Mouse (Mus musculus) lung, embryonic 14.5 days (tissue): ENCODE results near the gene Prex1. TPM values are rescaled to one million over a fixed set of nuclear protein-coding genes. Genes with fewer than 3 reads are reported as not detected.

ENCODE experiments used
- ATAC-seq: fragments of 200-750 bp; cut with Nextera tagmentation; 2 replicates; pipeline ENCODE4 v1.8.0; 2017; ENCODE audit warnings: mild to moderate bottlenecking, moderate TSS enrichment, moderate library complexity; ENCODE audit not compliant: insufficient read depth
- DNase-seq: peaks from one replicate; pipeline ENCODE4 v3.0.0-alpha.2; 2015
- H3K27ac ChIP-seq: fragments of 300-500 bp; sonication (generic); 2 replicates; pipeline ENCODE4 v1.5.1; 2014; ENCODE audit warnings: low read depth, mild to moderate bottlenecking, moderate library complexity
- H3K27me3 ChIP-seq: fragments of 300-500 bp; sonication (generic); 2 replicates; pipeline ENCODE4 v1.6.1; 2014; ENCODE audit warnings: low read length, control low read depth; ENCODE audit not compliant: insufficient read depth
- H3K36me3 ChIP-seq: fragments of 300-500 bp; sonication (generic); 2 replicates; pipeline ENCODE4 v1.6.1; 2014; ENCODE audit warnings: control low read depth; ENCODE audit not compliant: insufficient read depth
- H3K4me1 ChIP-seq: fragments of 300-500 bp; sonication (generic); 2 replicates; pipeline ENCODE4 v1.6.1; 2014; ENCODE audit warnings: antibody characterized with exemption, control low read depth; ENCODE audit not compliant: insufficient read depth
- H3K4me2 ChIP-seq: fragments of 300-500 bp; sonication (generic); 2 replicates; pipeline ENCODE4 v1.6.1; 2014; ENCODE audit warnings: mild to moderate bottlenecking
- H3K4me3 ChIP-seq: fragments of 300-500 bp; sonication (generic); 2 replicates; pipeline ENCODE4 v1.5.1; 2014; ENCODE audit warnings: low read depth, low read length
- H3K9ac ChIP-seq: fragments of 300-500 bp; sonication (generic); 2 replicates; pipeline ENCODE4 v1.6.1; 2014
- H3K9me3 ChIP-seq: fragments of 300-500 bp; sonication (generic); 2 replicates; pipeline ENCODE4 v1.6.1; 2016; ENCODE audit warnings: low read depth, low read length, control low read depth
- CTCF ChIP-seq: IDR thresholded peaks from 2 replicates; pipeline ENCODE4 v1.5.1; 2016; ENCODE audit warnings: antibody characterized with exemption, low read depth
- WGBS: fragments of 180-500 bp; shearing (Covaris S2); extraction: QIAGEN DNeasy Blood & Tissue Kit; methylation state at CpG from one replicate; pipeline ENCODE4 v1.1.7; 2014; 5-methylcytosine and 5-hydroxymethylcytosine counted together
- polyA plus RNA-seq: library from polyadenylated mRNA; unstranded; fragments of >200 nt; fragmentation: Nextera tagmentation; extraction: Ambion mirVana; gene quantifications from 2 replicates; pipeline ENCODE4 v1.2.1, GENCODE M21; 2014

The Prex1 gene
- polyA plus RNA-seq, 1 experiment from 2014 or later: 12.9 TPM

DNA sequence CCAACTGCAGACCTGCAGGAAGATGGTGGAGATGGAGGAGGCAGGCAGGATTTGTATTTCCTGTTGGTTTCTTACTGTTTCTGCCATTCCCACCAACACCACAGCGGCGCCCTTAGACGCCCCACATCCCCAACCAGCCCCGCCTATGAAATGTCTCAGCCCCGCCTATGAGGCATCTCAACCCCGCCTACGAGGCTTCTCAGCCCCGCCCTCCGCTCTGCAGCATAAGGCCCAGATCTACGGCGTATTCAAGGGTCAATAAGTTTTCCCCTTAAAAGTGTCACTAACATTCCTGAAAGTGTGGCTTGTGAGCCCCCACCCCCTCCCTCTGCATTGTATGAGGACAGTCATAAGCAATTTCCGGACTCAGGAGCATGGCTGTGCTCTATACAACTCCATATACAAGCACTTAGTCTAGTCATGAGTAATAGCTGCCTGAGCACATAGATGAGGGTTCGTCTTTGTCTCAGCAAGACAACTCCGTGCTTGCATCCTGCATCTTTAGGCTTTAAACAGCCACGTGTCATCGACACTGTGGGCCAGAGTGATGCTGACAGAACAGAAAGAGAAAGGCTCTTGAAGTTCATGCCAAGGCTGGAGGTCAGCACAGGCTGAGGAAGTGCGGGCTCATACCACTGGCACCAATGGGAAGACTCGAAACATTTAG is 160.0 kb downstream of the Prex1 start:
- no peaks in the 10 kb centered on the region for H3K27me3 ChIP-seq
- H3K4me1 ChIP-seq: no peaks in the 10 kb centered on the region
- peak overlapping the region; percentile 33; the same call in 1 of the 2 replicates for H3K27ac ChIP-seq
- H3K4me3 ChIP-seq: no peak overlapping the region
- peak overlapping the region; percentile 37 for H3K4me2 ChIP-seq
- ATAC-seq (peak; percentile 86), DNase-seq (peak; percentile 88)
- 22% methylated on average over 18 of the region's 18 CpGs for WGBS
- H3K9ac ChIP-seq: no peak overlapping the region
- no peaks in the 10 kb centered on the region for H3K9me3 ChIP-seq
- peak; percentile 31; the same call in 1 of the 2 replicates for TF ChIP-seq CTCF
- no peaks in the 10 kb centered on the region for H3K36me3 ChIP-seq

DNA sequence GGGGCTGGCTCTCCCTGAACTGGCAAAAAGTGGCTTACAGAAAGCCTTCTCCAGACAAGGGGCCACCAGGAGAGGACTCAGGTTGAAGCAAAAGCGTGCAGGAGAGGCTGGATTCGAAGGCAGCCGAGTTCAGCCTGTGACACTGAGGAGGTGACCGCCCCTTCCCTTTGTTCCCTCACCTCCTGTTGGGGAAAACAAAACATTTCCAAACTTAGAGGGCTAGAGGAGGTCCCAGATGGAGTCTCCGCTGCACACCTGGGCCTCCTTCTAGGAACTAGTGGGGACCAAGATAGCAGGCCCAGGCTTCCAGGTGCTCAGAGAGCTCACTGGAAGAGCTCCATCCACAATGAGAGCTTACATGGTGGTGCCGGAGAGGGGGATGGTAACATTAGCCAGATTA is 161.0 kb downstream of the Prex1 start:
- 59% methylated on average over 6 of the region's 6 CpGs for WGBS
- no peak for TF ChIP-seq CTCF
- Histone ChIP-seq H3K4me3 (no peak overlapping the region), H3K9me3 (no peaks in the 10 kb centered on the region), H3K4me1 (no peaks in the 10 kb centered on the region), H3K36me3 (no peaks in the 10 kb centered on the region), H3K9ac (no peak overlapping the region), H3K4me2 (no peak overlapping the region), H3K27ac (no peak overlapping the region), H3K27me3 (no peaks in the 10 kb centered on the region)
- ATAC-seq: no peak
- no peak for DNase-seq

DNA sequence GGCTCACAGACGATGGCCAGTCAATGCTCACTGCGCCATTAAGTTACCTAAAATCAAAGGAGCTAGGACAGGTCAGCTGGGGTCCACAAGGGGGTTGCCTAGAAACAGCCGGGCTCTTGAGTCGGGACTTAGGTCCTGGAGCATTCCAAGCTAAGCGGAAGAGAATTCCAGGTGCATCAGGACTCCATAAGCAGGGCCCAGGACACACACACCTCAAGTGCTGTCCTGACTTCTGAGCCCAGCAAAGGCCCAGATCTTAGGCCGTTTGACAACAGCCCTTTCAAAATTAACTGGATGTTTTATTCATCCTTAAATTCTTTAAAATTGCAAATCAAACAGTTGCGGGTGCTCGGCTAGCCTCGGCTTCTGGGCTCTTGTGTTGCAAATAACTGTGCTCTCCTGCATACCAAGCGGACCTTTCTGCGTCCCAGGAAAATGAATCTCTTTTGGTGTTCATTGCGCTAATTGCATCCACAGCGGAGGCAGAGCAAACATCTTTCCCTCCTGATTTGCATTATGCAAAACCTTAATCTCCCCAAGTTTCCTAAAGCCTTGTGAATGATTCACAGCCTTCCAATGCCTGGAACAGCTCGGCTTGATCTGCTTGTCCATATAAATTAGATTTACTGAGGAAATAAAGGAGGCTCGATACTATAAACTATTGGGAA is 161.7 kb downstream of the Prex1 start:
- Histone ChIP-seq H3K4me1 (no peaks in the 10 kb centered on the region), H3K9ac (no peak overlapping the region), H3K4me3 (no peak overlapping the region), H3K27me3 (no peaks in the 10 kb centered on the region), H3K4me2 (no peak overlapping the region), H3K9me3 (no peaks in the 10 kb centered on the region), H3K36me3 (no peaks in the 10 kb centered on the region), H3K27ac (no peak overlapping the region)
- DNase-seq (no peak), ATAC-seq (no peak)
- WGBS: 60% methylated on average over 15 of the region's 15 CpGs
- no peak for TF ChIP-seq CTCF

DNA sequence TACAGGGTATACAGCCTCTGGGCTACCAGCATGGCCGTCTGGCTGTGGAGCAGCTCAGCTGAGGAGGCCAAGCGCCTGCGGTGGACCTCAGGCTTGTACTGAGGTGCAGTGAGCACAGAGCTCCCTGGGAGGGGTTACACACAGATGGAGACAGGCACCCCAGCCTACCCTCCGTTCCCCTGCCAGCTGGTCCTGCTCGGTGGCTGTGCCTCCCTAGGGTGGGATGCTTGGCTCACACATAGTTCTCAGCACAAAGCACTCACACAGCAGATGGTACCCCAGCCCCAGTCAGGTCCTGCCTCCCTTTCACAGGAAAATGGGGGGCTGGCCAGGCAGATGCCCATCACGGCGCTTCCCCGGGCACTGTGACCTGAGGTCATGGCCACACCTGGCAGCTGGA is 163.8 kb downstream of the Prex1 start:
- ATAC-seq (no peak), DNase-seq (no peak)
- no peak overlapping the region for H3K4me2 ChIP-seq
- 0 out of 2 replicates have a peak, but pooled peaks cover 3% of the 10 kb centered on the region for H3K4me1 ChIP-seq
- 77% methylated on average over 8 of the region's 8 CpGs for WGBS
- no peaks in the 10 kb centered on the region for H3K9me3 ChIP-seq
- no peak overlapping the region for H3K4me3 ChIP-seq
- H3K9ac ChIP-seq: no peak overlapping the region
- no peaks in the 10 kb centered on the region for H3K36me3 ChIP-seq
- H3K27ac ChIP-seq: no peak overlapping the region
- no peak for TF ChIP-seq CTCF
- H3K27me3 ChIP-seq: no peaks in the 10 kb centered on the region

DNA sequence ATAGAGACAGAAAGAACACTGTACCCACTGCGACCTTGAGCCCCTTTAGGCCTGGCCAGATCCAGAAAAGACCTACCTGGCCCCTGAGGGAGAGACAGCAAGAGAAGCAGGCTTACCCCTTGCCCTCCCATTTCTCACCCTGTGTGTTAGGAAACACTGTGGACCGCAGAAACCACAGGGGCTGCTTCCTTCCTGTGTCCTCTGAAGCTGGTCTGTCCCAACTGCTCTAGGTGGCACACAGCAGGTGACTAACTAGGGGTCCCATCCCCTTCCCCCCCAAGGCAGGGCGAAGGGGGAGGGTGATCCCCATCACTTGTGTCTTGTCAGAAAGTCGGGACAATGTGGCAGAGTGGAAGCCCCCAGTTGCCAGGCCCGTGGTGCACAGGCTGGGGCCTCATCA is 164.6 kb downstream of the Prex1 start:
- H3K9me3 ChIP-seq: no peaks in the 10 kb centered on the region
- no peak overlapping the region for H3K9ac ChIP-seq
- H3K4me3 ChIP-seq: no peak overlapping the region
- no peaks in the 10 kb centered on the region for H3K27me3 ChIP-seq
- no peak for TF ChIP-seq CTCF
- ATAC-seq: no peak
- WGBS: 80% methylated on average over 5 of the region's 5 CpGs
- no peaks in the 10 kb centered on the region for H3K36me3 ChIP-seq
- 0 out of 2 replicates have a peak, but pooled peaks cover 3% of the 10 kb centered on the region for H3K4me1 ChIP-seq
- no peak for DNase-seq
- H3K4me2 ChIP-seq: no peak overlapping the region
- no peak overlapping the region for H3K27ac ChIP-seq

DNA sequence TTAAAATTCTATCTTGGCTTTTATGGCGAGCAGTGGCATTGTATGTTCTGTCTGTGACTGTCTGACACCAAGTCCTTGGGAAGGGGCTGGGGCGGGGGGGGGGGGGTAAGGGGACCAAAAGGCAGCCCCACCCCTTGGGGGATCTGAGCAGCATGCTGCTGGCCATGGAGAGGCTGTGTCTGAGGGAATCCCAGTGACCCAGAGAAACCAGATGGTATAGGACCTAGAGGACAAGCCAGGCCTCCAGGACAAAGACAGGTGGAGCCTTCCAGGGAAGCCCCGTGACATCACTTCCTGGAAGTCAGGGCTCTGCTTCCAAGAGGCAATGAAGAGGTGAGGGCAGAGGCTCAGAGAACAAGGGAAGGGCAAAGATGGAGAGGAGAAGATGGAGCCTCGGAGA is 168.1 kb downstream of the Prex1 start:
- Histone ChIP-seq H3K27me3 (no peaks in the 10 kb centered on the region), H3K4me2 (no peak overlapping the region), H3K4me1 (0 out of 2 replicates have a peak, but pooled peaks cover 3% of the 10 kb centered on the region), H3K4me3 (no peak overlapping the region), H3K27ac (no peak overlapping the region), H3K36me3 (no peaks in the 10 kb centered on the region), H3K9me3 (no peaks in the 10 kb centered on the region), H3K9ac (no peak overlapping the region)
- WGBS: 63% methylated on average over 4 of the region's 4 CpGs
- TF ChIP-seq CTCF: no peak
- ATAC-seq (no peak), DNase-seq (no peak)

DNA sequence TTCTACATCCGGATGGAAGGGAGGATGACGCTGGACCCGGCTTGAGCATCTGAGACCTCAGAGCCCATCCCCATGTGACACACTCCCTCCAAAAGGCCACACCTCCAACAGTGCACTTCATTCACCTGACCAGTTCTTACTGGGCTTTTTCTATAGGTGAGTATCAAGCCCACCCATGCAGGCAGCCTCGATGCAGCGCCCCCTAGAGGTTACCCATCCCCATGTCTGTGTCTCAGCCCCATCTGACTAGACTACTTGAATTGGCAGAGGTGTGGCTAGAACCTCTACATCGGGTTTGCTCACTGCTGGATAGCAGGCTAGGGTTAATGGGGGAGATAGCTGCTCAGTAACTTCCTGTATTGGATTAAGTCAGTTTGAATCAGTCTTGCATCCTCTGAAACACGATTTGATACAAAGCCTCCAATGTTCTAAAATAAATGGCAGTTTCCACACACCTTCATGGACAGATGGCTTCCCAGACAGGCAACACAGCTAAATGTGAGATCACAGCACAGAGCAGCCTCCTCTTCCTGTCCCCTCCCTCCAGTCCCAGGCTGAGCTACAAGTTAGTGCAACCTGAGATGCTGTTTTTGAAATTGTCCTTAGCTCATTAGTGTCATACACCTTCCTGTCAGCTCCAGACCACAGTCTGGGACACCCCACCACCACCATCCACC is 168.9 kb downstream of the Prex1 start:
- H3K9me3 ChIP-seq: no peaks in the 10 kb centered on the region
- no peak overlapping the region for H3K4me3 ChIP-seq
- WGBS: 46% methylated on average over 7 of the region's 7 CpGs
- no peak overlapping the region for H3K9ac ChIP-seq
- 0 out of 2 replicates have a peak, but pooled peaks cover 3% of the 10 kb centered on the region for H3K4me1 ChIP-seq
- peak; percentile 17; the same call in 1 of the 2 replicates for TF ChIP-seq CTCF
- H3K27me3 ChIP-seq: no peaks in the 10 kb centered on the region
- no peaks in the 10 kb centered on the region for H3K36me3 ChIP-seq
- H3K27ac ChIP-seq: no peak overlapping the region
- no peak for ATAC-seq
- DNase-seq: no peak
- H3K4me2 ChIP-seq: no peak overlapping the region
